Mouse (Mus musculus): Measurements from ENCODE around the gene Ckap2l. TPM values are rescaled to one million over a fixed set of nuclear protein-coding genes. Genes with fewer than 3 reads are reported as not detected.

Ckap2l gene
- total RNA-seq, 2 experiments from 2014 or later, result 0.64 to 0.99 TPM

DNA sequence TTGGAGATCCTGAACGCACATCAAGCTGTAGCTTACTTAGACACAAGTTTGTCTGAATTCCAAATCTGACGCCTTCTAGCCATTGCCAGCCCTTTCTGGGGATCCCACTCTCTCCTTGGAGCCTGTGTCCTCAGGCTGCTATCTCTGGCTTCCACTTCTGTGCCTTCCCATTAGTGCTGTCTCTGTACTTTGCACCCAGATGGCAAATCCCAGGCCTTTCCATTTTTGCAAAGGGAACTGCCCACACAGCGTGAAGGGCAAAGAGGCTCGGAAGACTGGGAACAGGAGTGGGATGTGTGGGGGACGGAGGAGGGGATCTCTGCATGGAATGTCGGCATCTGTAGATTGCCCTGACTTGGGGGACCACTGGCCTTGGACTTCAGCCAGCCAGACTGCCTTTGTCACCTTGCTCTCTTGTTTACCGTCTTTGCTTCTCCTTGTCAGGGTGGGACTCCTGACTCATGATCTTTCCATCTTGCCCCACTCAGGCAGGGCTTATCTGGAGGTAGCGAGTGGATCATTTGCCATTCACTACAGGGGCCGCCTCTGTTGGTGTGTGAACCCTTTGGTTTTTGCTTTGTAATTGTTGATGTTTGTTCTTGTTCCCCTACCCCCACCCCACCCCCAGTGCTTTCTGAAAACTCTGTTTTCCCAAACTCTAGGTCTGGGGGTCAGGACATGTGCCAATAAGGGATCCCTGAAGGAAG lies 56.1 kb downstream of the Ckap2l start:
- no peak for DNase-seq (ENCODE audit: low spot score in 2 of 2)

DNA sequence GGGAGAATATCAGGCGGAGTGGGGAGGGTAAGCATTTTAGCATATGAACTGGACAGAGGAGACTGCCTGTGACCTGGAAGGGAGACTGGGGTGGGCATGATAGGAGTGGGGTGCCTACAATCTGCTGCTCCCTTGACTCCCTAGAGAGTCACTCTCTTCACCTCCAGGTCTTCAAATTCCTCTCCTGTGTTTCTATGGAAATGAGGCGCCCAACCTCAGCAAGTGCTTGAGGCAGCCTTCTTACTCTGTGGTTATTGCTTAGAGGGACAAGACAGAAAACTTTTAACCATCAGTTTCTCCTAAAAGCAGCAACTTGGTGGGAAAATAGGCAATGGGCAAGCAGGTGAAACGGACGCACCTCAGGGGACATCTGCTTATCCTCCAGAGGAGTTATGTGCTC lies 60.5 kb downstream of the Ckap2l start:
- no peak for DNase-seq (ENCODE audit: low spot score in 2 of 2)

DNA sequence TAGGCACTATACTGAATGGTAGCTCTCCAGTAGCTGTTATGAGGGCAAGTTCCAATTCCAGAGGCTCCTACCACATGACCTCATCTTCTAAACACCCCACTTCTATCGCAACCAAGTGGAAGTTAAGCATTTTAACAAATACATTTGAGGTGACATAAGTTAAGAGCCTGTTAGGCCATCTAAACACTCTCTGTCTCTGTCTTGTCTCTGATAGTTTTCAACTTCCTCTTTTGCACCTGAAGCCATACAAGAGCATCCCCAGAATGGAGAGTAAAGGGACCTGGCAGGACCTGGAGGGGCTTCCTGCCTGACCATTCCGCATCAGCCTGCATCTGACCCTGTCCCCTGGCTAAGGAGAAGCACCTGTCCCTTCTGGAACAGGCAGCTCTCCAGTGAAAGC lies 62.3 kb downstream of the Ckap2l start:
- no peak for DNase-seq (ENCODE audit: low spot score in 2 of 2)

DNA sequence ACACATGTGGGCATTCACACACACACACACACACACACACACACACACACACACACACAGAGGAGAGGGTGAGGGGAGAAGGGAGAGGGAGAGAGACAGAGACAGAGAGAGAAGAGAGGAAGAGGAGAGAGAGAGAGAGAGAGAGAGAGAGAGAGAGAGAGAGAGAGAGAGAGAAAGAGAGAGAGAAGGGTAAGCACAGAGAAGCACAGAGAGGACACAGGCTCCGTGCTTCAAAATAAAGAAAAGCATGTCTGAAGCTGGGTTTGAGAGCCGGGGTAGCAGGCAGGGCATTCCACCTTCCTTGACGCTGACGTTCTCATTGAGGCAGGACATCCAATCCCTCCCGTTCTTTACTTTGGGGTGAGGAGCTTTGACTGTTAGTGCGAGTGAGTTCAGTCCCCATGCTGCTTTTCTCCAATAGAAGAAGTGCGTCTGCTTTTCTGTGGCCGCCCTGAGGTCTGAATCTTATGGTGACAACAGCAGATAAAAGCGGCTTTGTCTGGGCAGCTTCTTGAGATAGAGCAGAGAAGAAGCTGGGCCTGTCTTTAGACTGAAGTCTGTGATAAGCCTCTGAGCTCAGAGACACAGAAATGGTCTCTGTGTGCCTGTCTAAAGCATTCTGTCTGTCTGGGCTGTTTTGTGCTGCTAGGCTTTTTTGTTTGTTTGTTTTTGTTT lies 63.1 kb downstream of the Ckap2l start:
- no peak for DNase-seq (ENCODE audit: low spot score in 2 of 2)

DNA sequence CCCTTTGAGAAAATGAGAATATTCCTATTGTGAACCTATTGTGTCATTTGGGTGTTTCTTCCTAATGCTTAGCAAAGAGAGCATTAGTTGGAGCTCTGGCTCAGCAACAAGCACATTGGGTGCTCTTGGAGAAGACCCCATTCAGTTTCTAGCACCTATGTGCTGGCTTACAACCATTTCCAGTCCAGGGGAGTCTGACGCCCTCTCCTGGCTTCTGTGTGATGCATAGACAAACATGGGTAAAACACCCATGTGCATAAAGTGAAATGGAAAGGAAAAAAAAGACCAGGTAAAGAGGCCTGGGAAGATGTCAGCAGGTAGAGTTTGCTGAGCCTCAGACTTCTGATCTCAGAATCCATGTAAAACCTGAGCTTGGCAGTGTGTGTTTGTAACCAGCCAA lies 63.8 kb downstream of the Ckap2l start:
- DNase-seq (ENCODE audit: low spot score in 2 of 2), result no peak

DNA sequence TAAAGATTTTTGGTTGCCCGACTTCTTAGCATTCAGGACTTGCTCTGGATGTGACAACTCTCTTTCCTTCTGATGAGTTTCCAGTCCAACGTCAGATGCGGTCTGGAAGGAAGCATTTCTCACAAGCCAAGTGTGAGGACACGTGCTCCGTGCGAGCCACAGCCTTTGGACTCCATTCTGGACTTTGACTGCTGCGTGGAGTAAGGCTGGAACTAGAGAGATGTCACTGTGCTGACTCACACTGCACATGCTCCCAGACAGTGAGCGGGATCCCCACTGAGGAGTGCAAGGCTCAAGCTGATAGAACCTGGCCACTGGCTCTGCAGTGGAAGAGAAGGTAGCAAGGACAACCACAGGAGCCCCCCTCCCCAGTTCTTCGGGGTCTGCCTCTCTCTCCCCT lies 64.5 kb downstream of the Ckap2l start:
- DNase-seq (ENCODE audit: low spot score in 2 of 2), result peak in 1 of 2 experiments; percentile 6

DNA sequence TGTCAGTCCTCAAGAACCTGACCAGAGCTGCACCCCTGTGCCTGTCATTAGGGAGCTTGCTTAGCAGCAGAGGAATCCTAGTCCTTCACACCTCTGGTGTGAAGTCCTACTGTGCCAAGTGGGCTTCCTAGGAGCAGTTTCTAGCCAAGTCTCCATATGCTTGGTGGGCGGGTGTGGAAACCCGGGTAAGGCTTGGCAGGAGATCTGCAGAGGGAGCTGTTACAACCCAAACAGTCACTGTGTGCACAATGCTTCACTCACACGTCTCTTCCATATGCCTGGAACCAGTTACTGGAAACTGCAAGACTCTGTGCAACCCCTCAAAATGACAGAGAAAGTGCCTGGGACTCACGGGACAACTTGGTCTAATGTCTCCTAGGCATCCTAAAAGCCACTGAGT lies 65.0 kb downstream of the Ckap2l start:
- no peak for DNase-seq (ENCODE audit: low spot score in 2 of 2)

DNA sequence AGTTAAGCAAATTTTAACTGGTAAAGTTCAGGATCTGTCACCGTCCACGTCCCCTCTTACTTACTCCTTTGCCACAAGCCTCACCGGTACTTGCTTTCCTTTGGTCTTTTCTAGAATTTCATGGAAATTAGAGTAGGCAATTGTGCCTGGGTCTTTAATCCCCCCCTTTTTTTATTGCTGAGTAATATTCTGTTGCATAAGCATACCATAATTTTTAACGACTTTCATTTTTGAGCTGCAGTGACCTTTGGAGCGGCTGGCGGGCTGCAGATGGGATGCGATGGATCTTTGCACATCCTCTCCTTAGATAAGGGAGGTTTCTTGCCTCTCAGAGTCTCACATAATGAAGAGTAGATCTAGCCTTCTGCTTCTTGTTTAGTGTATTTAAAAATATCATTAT lies 67.7 kb downstream of the Ckap2l start:
- no peak for DNase-seq (ENCODE audit: low spot score in 2 of 2)

DNA sequence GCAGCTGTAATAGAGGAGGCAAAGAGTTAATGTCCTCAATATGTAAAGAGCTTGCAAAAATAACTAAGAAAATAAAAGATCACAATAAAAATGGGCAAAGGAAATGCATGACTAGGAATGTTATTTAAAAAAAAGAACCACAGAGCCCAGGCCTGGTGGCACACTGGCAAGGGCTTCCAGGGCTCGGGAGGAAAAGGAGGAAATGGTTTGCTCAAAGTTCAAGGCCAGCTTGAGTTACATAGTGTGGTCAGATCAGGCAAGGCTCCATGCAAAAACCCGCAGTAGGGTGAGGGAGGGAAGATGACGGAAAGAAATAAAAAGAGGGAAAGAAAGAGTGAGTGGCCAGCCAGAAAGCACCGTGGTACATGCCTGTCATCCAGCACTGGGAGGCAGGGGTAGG lies 68.4 kb downstream of the Ckap2l start:
- DNase-seq (ENCODE audit: low spot score in 2 of 2), result no peak

DNA sequence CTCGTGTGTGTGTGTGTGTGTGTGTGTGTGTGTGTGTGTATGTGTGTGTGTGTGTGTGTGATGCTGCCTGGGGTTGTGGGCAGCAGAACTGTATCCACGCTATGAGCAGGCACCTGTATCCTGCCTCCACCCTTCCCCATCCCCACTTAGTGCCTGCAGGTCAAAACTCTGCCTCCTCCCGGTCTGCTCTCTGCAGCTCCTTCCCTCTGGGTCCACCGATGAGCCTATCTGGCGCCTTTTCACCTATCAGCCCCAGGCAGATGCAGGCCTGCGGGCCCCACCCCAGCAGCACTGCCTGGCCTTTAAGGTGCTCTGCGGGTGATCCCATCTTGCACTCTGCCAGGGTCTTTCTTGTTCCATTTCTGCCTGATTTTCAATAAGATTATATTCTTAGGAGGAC lies 69.3 kb downstream of the Ckap2l start:
- DNase-seq (ENCODE audit: low spot score in 2 of 2), result no peak

DNA sequence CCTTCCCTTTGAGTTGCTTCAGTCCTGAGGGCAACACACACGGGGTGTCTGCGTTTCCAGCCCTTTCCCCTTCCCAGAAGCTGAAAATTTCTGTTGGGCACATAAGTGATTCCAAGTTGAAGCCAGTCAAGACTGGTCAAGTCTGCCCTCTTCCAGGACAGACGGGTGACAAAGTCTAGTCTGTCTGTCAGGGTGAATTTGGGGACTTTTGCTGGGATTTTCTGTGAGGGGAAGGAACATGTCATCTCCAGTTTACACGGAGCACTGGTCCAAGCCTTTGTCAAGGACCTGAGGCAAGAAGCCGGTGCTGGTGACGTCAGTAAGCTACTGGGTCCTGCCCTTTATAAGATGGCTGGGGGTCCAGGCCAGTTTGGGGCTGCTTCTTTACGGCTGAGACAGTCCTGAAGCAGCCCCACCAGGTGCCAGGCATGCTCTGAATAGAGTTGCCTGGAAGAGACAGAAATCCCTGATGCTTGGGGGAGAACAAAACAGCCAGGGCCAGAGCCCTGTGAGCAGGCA lies 69.9 kb downstream of the Ckap2l start:
- no peak for DNase-seq (ENCODE audit: low spot score in 2 of 2)

DNA sequence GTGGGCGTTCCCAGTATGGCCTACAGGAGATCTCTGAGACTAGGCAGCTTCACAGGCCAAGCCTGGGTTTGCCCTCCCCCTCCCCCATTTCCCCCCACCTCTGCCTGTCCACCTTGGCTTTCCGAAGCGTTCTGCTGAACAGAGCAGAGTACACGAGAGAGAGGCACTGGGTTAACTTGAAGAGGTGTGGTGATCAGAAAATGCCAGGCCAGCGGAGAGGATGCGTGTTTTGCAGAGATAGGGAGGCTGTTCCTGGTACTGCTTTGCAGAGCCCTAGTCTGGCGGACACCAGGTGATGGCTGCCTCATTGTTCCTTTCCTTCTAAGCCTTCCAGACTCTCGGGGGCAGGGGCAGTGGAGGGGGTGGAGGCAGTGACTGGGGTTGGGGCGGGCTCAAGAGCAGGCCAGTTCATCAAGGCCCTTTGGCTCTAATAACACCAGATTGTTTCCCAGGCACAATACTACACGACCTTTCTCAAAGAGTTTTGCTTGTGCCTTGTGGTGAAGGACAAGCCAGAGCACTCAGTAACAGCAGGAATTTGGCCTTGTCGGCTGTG lies 70.6 kb downstream of the Ckap2l start:
- no peak for DNase-seq (ENCODE audit: low spot score in 2 of 2)

DNA sequence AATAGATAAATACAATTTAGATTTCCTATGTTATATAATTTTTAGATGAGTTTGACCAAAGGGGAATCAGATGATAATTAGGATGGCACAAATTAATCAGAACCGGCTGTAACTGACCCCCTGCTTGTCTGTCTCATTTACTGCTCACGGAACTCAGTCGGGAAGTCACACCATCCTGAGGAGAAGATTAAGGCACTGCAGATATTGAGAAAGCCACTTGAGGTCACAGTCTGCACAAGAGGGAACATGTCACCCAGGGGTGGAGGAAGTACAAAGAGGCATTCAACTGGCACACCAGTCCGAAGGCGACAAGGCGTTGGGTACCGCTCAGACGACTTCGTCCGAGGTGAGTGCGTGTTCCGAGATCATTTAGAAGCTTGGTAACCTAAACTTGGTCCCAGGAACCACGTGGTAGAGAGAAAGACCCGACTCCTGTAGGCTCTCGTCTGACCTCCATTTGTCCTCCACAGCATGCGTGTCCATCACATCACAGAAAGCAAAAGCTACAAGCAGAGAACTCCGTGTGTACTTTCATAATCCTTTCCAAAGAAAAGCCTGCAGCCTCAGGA lies 71.7 kb downstream of the Ckap2l start:
- no peak for DNase-seq (ENCODE audit: low spot score in 2 of 2)

DNA sequence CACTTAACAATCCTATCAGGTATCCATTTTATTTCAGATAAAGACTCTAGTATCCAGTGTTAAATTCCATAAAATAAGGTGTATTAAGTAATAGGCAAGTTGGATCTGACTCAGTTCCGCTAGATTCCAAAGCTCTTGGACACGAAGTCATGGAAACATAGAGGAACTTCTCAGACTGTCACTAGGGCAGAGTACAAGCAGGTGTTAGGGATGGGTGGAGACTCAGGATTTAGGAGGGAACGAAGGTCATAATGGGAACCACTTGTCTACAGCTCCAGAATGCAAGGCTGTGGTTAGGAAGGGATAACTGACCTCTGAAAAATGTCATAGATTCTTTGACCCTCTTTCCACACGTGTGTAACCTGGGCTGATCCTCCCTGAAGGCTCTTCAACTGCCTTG lies 72.8 kb downstream of the Ckap2l start:
- DNase-seq (ENCODE audit: low spot score in 2 of 2), result no peak

DNA sequence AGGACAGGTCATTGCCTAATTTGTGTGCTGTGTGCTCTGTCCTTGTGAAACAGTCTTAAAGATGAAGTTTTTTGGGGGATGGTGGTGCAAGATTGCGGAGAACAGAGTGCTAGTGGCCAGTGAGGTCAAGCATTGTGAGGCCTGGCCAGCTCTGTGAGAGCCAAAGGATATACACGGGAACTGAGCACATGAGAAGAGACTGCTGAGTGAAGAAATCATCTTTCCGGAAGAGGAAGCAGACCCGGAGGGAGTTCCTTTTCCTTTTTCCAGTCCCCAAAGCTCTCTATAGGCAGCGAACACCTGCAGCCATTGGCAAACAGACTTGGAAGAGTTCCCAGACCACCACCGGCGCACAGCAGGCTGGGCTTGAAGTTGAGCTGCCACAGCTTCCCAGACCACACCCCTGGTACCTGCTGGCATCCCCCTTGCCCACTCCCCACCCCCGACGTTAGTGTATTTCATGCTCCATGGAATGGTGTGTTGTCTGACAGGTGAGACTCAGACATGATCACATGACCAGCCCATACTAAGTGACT lies 75.8 kb downstream of the Ckap2l start:
- no peak for DNase-seq (ENCODE audit: low spot score in 2 of 2)

DNA sequence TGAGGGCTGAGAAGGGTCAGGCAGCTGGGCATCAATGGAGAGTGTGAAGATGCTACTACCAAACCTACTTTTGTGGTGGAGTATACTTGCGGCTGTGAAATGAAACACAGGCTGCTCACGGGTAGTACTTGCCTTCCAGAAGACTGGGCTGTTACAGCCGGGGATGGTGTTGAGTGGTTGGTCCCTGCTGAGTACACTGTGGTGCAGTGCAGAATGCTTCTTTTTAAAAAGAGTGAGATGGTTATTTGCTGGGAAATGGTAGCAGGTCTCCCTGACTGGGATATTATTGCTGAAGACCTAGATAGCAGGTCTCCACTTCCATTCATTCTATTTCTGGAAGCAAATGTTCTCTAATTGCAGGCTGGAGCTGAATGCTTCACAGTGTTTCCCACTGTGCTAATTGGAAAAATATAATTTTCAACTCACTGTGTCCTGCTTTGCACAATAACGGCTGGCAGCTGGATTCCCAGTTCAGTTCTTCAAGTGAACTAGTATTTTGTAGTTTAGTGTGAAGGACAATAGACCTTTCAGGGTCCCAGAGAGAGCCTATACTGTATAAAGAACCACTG lies 78.4 kb downstream of the Ckap2l start:
- no peak for DNase-seq (ENCODE audit: low spot score in 2 of 2)

Other genes with a start within 250 kb of the Ckap2l start
- under 1 TPM; 0.07 to 0.10 TPM for gene Vinac1, start 249.0 kb downstream of the Ckap2l start, total RNA-seq (2021)
- 10 to 100 TPM; 10.1 to 13.4 TPM for gene Ttl, start 231.3 kb downstream of the Ckap2l start, total RNA-seq (2021)
- 10 to 100 TPM; 18.3 to 19.0 TPM for gene Polr1b, start 196.2 kb downstream of the Ckap2l start, total RNA-seq (2021)
- gene Chchd5, start 167.5 kb downstream of the Ckap2l start, total RNA-seq (2021), result 10 to 100 TPM; 15.9 to 21.3 TPM
- gene Slc20a1, start 98.4 kb downstream of the Ckap2l start, total RNA-seq (2021), result 10 to 100 TPM; 14.1 to 19.4 TPM
- gene Il1a, start 12.8 kb upstream of the Ckap2l start, total RNA-seq (2021), result under 1 TPM in 1 of 2 experiments, not detected in 1; 0.29 TPM
- gene Il1b, start 73.9 kb upstream of the Ckap2l start, total RNA-seq (2021), result 1 to 10 TPM; 1.0 to 2.3 TPM
- not detected for gene F830045P16Rik, start 239.4 kb upstream of the Ckap2l start, total RNA-seq (2021)

Data from adrenal gland, adult 18-20 months (tissue).